Mouse (Mus musculus) urinary bladder, postnatal 36 days (tissue): ENCODE results near the gene Bnip3.
A peak's percentile ranks its signal among the peaks of the same experiment; 100 is the strongest.

Source experiments
- DNase-seq, 2 experiments: peaks; one replicate each; pipeline ENCODE4 v3.0.0; 2022; ENCODE audit warnings: low spot score in 2 of 2, mixed read lengths in 1 of 2

Bnip3 gene

GRCm38 (mm10) chr7:138909277-138910192 is at the start of gene Bnip3:
Gene Bnip3, minus strand, starts transcription at chr7:138909519.
- peak; percentile 80 to 90 for DNase-seq

GRCm38 (mm10) chr7:138957106-138957505 is 47.8 kb upstream of the Bnip3 start:
- DNase-seq, result no peak

- no peak for DNase-seq
Observed at GRCm38 (mm10) chr7:138955787-138956186, 46.5 kb upstream of the Bnip3 start.

GRCm38 (mm10) chr7:138948309-138948708 is 39.0 kb upstream of the Bnip3 start:
- DNase-seq, result no peak

GRCm38 (mm10) chr7:138947741-138948140 is 38.4 kb upstream of the Bnip3 start:
- no peak for DNase-seq

GRCm38 (mm10) chr7:138945668-138946067 is 36.3 kb upstream of the Bnip3 start:
- no peak for DNase-seq

GRCm38 (mm10) chr7:138942301-138942700 is 33.0 kb upstream of the Bnip3 start:
- DNase-seq, result no peak

GRCm38 (mm10) chr7:138941571-138941970 is 32.3 kb upstream of the Bnip3 start:
- no peak for DNase-seq

GRCm38 (mm10) chr7:138940612-138941461 is 31.5 kb upstream of the Bnip3 start, which contains the start of gene Jakmip3:
Gene Jakmip3, plus strand, starts transcription at chr7:138940730.
- DNase-seq, result no peak

- no peak for DNase-seq
Observed at GRCm38 (mm10) chr7:138940256-138940611, 30.9 kb upstream of the Bnip3 start.

GRCm38 (mm10) chr7:138938991-138939390 is 29.7 kb upstream of the Bnip3 start:
- DNase-seq, result no peak

GRCm38 (mm10) chr7:138934523-138934922 is 25.2 kb upstream of the Bnip3 start:
- no peak for DNase-seq

- no peak for DNase-seq
Observed at GRCm38 (mm10) chr7:138928456-138928855, 19.1 kb upstream of the Bnip3 start.

- no peak for DNase-seq
Observed at GRCm38 (mm10) chr7:138923756-138924425, 14.6 kb upstream of the Bnip3 start.

- peak in 1 of 2 experiments; percentile 32 for DNase-seq
Observed at GRCm38 (mm10) chr7:138921611-138922010, 12.3 kb upstream of the Bnip3 start.

GRCm38 (mm10) chr7:138919156-138919944 is 10.0 kb upstream of the Bnip3 start:
- peak; percentile 74 to 90 for DNase-seq

- DNase-seq, result no peak
Observed at GRCm38 (mm10) chr7:138913616-138914015, 4.3 kb upstream of the Bnip3 start.

- no peak for DNase-seq
Observed at GRCm38 (mm10) chr7:138910193-138910562, 859 bp upstream of the Bnip3 start.

GRCm38 (mm10) chr7:138908768-138909276 is 497 bp downstream of the Bnip3 start:
- no peak for DNase-seq

GRCm38 (mm10) chr7:138907976-138908375 is 1.3 kb downstream of the Bnip3 start:
- no peak for DNase-seq

- DNase-seq, result peak; percentile 37 to 57
Observed at GRCm38 (mm10) chr7:138907043-138907442, 2.3 kb downstream of the Bnip3 start.
